8 mouse cellular contexts compared by ENCODE assay signal in genomic region chr19:4865147-4865546, GRCm38 (mm10). TPM values are rescaled to one million over a fixed set of nuclear protein-coding genes. Genes with fewer than 3 reads are reported as not detected.
DNase-seq lines count a peak whose midpoint lies in the region; ATAC-seq lines count a peak whose summit lies in the region.

No protein-coding gene starts in this region.

- H3K27me3 ChIP-seq in liver, embryonic 11.5 days (replicated peaks; ENCODE audit: control insufficient read depth, insufficient read depth, low read length): peaks cover 41% of the 10 kb centered on the region
- peaks cover 4% of the 10 kb centered on the region; the same call in 1 of the 2 replicates for H3K27me3 ChIP-seq in intestine, embryonic 14.5 days (replicated peaks; ENCODE audit: control insufficient read depth, insufficient read depth, low read length)

- no peaks in the 10 kb centered on the region for H3K9me3 ChIP-seq in liver, embryonic 11.5 days (ENCODE audit: control insufficient read depth, low read length)
- H3K9me3 ChIP-seq in intestine, embryonic 14.5 days (ENCODE audit: control insufficient read depth, low read length): no peaks in the 10 kb centered on the region

- no peak overlapping the region for H3K4me3 ChIP-seq in liver, embryonic 11.5 days (ENCODE audit: low read depth, low read length)
- no peak overlapping the region for H3K4me3 ChIP-seq in intestine, embryonic 14.5 days (ENCODE audit: low read depth, low read length)

- H3K9ac ChIP-seq in liver, embryonic 11.5 days (ENCODE audit: low read depth, low read length): no peak overlapping the region
- no peak overlapping the region for H3K9ac ChIP-seq in intestine, embryonic 14.5 days (ENCODE audit: low read length)

- 3% methylated on average over 17 of the region's 17 CpGs for WGBS in liver, embryonic 11.5 days
- 3% methylated on average over 17 of the region's 17 CpGs for WGBS in intestine, embryonic 14.5 days

- H3K4me2 ChIP-seq in liver, embryonic 11.5 days: peak overlapping the region; percentile 41; the same call in 1 of the 2 replicates
- peak overlapping the region; percentile 16 for H3K4me2 ChIP-seq in intestine, embryonic 14.5 days (ENCODE audit: low read length)

- no peak for DNase-seq in liver, embryonic 11.5 days (ENCODE audit: low spot score)
- no peak for DNase-seq in liver
- DNase-seq in embryo, embryonic 11 days: peak; percentile 26
- no peak for DNase-seq in intestine, embryonic 14.5 days (ENCODE audit: low spot score)
- DNase-seq in lung, postnatal 36 days: peak; percentile 21
- no peak for DNase-seq in right cerebral cortex, postnatal 25 days
- no peak for DNase-seq in layer of hippocampus, adult 11-12 months (ENCODE audit: low spot score)
- DNase-seq in left cerebral cortex, adult 18-20 months (ENCODE audit: low spot score in 2 of 2): no peak

- 0 out of 2 replicates have a peak, but pooled peaks cover 4% of the 10 kb centered on the region for H3K4me1 ChIP-seq in liver, embryonic 11.5 days (replicated peaks; ENCODE audit: control insufficient read depth, insufficient read depth, low read length)
- no peaks in the 10 kb centered on the region for H3K4me1 ChIP-seq in intestine, embryonic 14.5 days (replicated peaks; ENCODE audit: control insufficient read depth, insufficient read depth, low read length)

- no peak overlapping the region for H3K27ac ChIP-seq in liver, embryonic 11.5 days (ENCODE audit: low read depth, low read length)
- H3K27ac ChIP-seq in intestine, embryonic 14.5 days (ENCODE audit: low read depth): no peak overlapping the region

- ATAC-seq in liver, embryonic 11.5 days (replicated peaks; ENCODE audit: low FRiP score): 0 out of 2 replicates have a peak, but pooled peaks have one; percentile 15
- no peak for ATAC-seq in intestine, embryonic 14.5 days (replicated peaks; ENCODE audit: low FRiP score, low TSS enrichment, low read depth)

- H3K36me3 ChIP-seq in liver, embryonic 11.5 days (ENCODE audit: control insufficient read depth, insufficient read depth, low read length): no peaks in the 10 kb centered on the region
- no peaks in the 10 kb centered on the region for H3K36me3 ChIP-seq in intestine, embryonic 14.5 days (ENCODE audit: control insufficient read depth, insufficient read depth, low read length)

RNA-seq across cellular contexts. Expression of gene Ctsf, which starts 10.2 kb away (rescaled TPM):
- 13.2 and 13.3 TPM in 2 replicates for polyA plus RNA-seq in liver, embryonic 11.5 days (2014; fragmentation: Nextera tagmentation; extraction: Ambion mirVana)
- polyA plus RNA-seq in intestine, embryonic 14.5 days (2014; fragmentation: Nextera tagmentation; extraction: Ambion mirVana): 24.0 and 24.9 TPM in 2 replicates
- total RNA-seq in left cerebral cortex, adult 18-20 months (2021): 100 to 1,000 TPM in 1 of 2 experiments, 10 to 100 TPM in 1; 93.1 to 102 TPM

RNA-seq across cellular contexts. Expression of gene Actn3, which starts 12.6 kb away (rescaled TPM):
- 1.9 and 2.1 TPM in 2 replicates for polyA plus RNA-seq in liver, embryonic 11.5 days (2014; fragmentation: Nextera tagmentation; extraction: Ambion mirVana)
- 0.87 and 1.4 TPM in 2 replicates for polyA plus RNA-seq in intestine, embryonic 14.5 days (2014; fragmentation: Nextera tagmentation; extraction: Ambion mirVana)
- total RNA-seq in left cerebral cortex, adult 18-20 months (2021): 1 to 10 TPM; 1.2 to 1.4 TPM

RNA-seq across cellular contexts. Expression of gene Zdhhc24, which starts 13.3 kb away (rescaled TPM):
- 12.2 and 13.6 TPM in 2 replicates for polyA plus RNA-seq in liver, embryonic 11.5 days (2014; fragmentation: Nextera tagmentation; extraction: Ambion mirVana)
- polyA plus RNA-seq in intestine, embryonic 14.5 days (2014; fragmentation: Nextera tagmentation; extraction: Ambion mirVana): 9.7 and 10.9 TPM in 2 replicates
- total RNA-seq in left cerebral cortex, adult 18-20 months (2021): 10 to 100 TPM; 21.4 to 25.2 TPM

RNA-seq across cellular contexts. Expression of gene Ccdc87, which starts 26.0 kb away (rescaled TPM):
- 0.05 TPM in 1 of 2 replicates, not detected in the other for polyA plus RNA-seq in liver, embryonic 11.5 days (2014; fragmentation: Nextera tagmentation; extraction: Ambion mirVana)
- polyA plus RNA-seq in intestine, embryonic 14.5 days (2014; fragmentation: Nextera tagmentation; extraction: Ambion mirVana): 0.17 TPM in 1 of 2 replicates, not detected in the other
- total RNA-seq in left cerebral cortex, adult 18-20 months (2021): 1 to 10 TPM; 2.2 to 2.7 TPM

RNA-seq across cellular contexts. Expression of gene Ccs, which starts 26.0 kb away (rescaled TPM):
- polyA plus RNA-seq in liver, embryonic 11.5 days (2014; fragmentation: Nextera tagmentation; extraction: Ambion mirVana): 46.2 and 49.8 TPM in 2 replicates
- 48.8 and 49.3 TPM in 2 replicates for polyA plus RNA-seq in intestine, embryonic 14.5 days (2014; fragmentation: Nextera tagmentation; extraction: Ambion mirVana)
- total RNA-seq in left cerebral cortex, adult 18-20 months (2021): 10 to 100 TPM; 28.9 to 33.8 TPM

Comparison
In these comparisons a context has a peak if more than half of its experiments do, and no peak if none do; other contexts are left out.
1. DNase-seq: peak in embryo, embryonic 11 days (single experiment) and lung, postnatal 36 days (single experiment); none in liver, embryonic 11.5 days (single experiment), liver (single experiment), intestine, embryonic 14.5 days (single experiment), right cerebral cortex, postnatal 25 days (single experiment), layer of hippocampus, adult 11-12 months (single experiment) and left cerebral cortex, adult 18-20 months (0 of 2).